Mouse (Mus musculus) cerebellum, adult 2 months (tissue): ENCODE results near the gene Wbp2.

ENCODE experiments used
- CTCF ChIP-seq: fragments of 200-500 bp; IDR thresholded peaks from 2 replicates; pipeline ENCODE4 v1.5.1; 2011; ENCODE audit warnings: low read depth, mild to moderate bottlenecking, control low read depth, low read length, moderate library complexity, borderline replicate concordance; ENCODE audit not compliant: insufficient read depth
- POLR2A ChIP-seq: fragments of 200-500 bp; IDR thresholded peaks from 2 replicates; pipeline ENCODE4 v1.6.1; 2011; ENCODE audit warnings: low read length, control low read depth, borderline replicate concordance; ENCODE audit not compliant: insufficient read depth

- TF ChIP-seq CTCF = no peak
- TF ChIP-seq POLR2A = no peak
These were observed 57.5 kb downstream of the Wbp2 start for GRCm38 (mm10) chr11:116029086-116029865.
